Mouse (Mus musculus) Patski (cell line): ENCODE data around the gene Kif6. TPM values are rescaled to one million over a fixed set of nuclear protein-coding genes. Genes with fewer than 3 reads are reported as not detected.
A peak's percentile ranks its signal among the peaks of the same experiment; 100 is the strongest.

ENCODE experiments used
- ATAC-seq: fragments of 100-300 bp; one replicate; pipeline ENCODE4 v1.8.0; 2021
- CTCF ChIA-PET: fragments of 350-600 bp; sonication (Branson Sonifier 250); formaldehyde crosslinking; loops from one replicate; lab custom pipeline; 2022; ENCODE audit warnings: inconsistent platforms; lab: Charles Lee
- POLR2A ChIA-PET: fragments of 350-600 bp; sonication (Branson Sonifier 250); formaldehyde crosslinking; loops from one replicate; lab custom pipeline; 2022; ENCODE audit warnings: antibody characterized with exemption, inconsistent platforms; lab: Charles Lee
- DNase-seq: peaks from one replicate; pipeline ENCODE4 v3.0.0-alpha.2; 2011; ENCODE audit warnings: low read depth, low spot score
- H3K27me3 ChIP-seq: fragments of 371-371 bp; one replicate; pipeline ENCODE4 v1.5.1; 2021
- CTCF ChIP-seq: fragments of 100-300 bp; IDR thresholded peaks from one replicate; pipeline ENCODE4 v1.5.1; 2021
- in situ Hi-C: fragments of 300-500 bp; cut with MboI; formaldehyde crosslinking; loops from 3 replicates; pipeline ENCODE4 v1.11.1; 2018; ENCODE audit warnings: low pct_unique_long_range_greater_than_20kb, mixed read lengths
- polyA plus RNA-seq: library from polyadenylated mRNA; unstranded; gene quantifications from one replicate; pipeline ENCODE4 v1.2.3, GENCODE M21; 2021

The Kif6 gene
- polyA plus RNA-seq, 1 experiment from 2014 or later = 3.2 TPM

DNA sequence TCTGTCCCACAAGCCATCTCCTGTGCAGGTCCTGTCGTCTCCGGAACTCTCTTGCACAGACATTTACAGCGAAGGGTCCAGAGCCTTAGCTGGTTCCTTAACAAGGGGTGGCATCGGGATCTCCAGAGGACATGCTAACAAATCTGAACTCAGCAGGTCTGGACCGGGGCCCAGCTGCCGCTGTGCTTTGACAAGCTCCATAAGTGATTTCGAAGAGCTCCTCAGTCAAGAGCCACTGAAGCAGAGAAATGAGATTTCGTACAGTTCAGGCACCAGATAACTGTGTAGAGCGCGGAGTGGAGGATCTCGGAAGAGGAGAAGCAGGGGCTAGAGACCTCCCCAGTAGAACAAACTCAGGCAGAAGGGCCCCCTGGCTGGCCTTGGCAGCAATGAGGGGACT lies 270.1 kb downstream of the Kif6 start:
- no peak for TF ChIP-seq CTCF
- ChIA-PET CTCF (interaction anchor here (1.0 kb wide), 1 partner anchor 14 kb away, joined by 3 read pairs; no protein-coding TSS in a partner anchor), POLR2A (no interaction called here)
- in situ Hi-C loops = loop anchor here (25.0 kb wide), 1 partner anchor 623 kb away; no protein-coding TSS in a partner anchor
- no peak for DNase-seq
- H3K27me3 ChIP-seq = no peaks in the 10 kb centered on the region
- no peak for ATAC-seq

DNA sequence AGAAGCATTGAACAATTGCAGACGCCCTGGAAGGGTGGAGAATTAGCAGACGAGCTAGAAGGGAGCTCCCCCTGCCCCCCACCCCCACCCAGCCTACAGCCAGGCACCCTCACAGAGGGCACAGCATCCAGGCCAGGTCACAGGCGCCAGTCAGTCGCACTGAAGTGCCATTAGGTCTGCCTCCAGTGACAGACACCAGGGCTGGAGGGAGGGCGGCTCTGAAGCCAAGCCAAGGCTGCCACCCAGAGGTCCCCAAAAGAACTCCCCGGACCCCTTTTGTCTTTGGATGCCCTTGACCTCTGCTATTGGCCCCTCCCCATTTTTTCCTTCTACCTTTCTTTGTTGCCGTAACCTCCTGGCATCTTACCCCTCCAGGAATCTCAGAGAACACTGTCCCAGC lies 274.7 kb downstream of the Kif6 start:
- no peak for DNase-seq

DNA sequence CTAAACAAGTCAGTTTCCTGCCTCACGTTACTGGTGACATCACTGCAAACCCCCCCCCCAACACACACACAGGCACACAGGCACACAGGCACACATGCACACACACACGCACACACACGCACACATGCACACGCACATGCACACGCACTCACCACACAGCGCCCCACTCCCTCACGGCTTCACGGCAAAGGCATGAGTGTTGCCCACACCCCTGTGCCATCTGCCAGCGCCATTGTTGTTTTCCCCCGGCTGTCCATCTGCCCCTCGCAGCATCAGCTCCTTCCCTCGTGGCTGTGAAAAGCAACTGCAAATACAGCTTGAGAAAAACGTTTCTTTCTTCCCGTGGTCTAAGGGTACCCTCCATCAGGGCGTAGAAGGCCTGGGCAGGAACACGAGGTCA lies 275.9 kb downstream of the Kif6 start:
- no peak for DNase-seq
- POLR2A ChIA-PET = no interaction called here
- CTCF ChIA-PET = interaction anchor here (1.2 kb wide), 1 partner anchor 8 kb away, joined by 4 read pairs; no protein-coding TSS in a partner anchor
- ATAC-seq = no peak
- no peak for TF ChIP-seq CTCF
- in situ Hi-C loops = loop anchor here (25.0 kb wide), 1 partner anchor 629 kb away; no protein-coding TSS in a partner anchor
- H3K27me3 ChIP-seq = no peaks in the 10 kb centered on the region

More for the DNA sequence above, 274.7 kb downstream of the Kif6 start:
- ChIA-PET POLR2A (no interaction called here), CTCF (interaction anchor here (0.7 kb wide), 1 partner anchor 366 kb away, joined by 3 read pairs; no protein-coding TSS in a partner anchor)
- TF ChIP-seq CTCF = no peak
- no peaks in the 10 kb centered on the region for H3K27me3 ChIP-seq
- ATAC-seq = no peak
- in situ Hi-C loops = loop anchor here (25.0 kb wide), 1 partner anchor 627 kb away; no protein-coding TSS in a partner anchor

DNA sequence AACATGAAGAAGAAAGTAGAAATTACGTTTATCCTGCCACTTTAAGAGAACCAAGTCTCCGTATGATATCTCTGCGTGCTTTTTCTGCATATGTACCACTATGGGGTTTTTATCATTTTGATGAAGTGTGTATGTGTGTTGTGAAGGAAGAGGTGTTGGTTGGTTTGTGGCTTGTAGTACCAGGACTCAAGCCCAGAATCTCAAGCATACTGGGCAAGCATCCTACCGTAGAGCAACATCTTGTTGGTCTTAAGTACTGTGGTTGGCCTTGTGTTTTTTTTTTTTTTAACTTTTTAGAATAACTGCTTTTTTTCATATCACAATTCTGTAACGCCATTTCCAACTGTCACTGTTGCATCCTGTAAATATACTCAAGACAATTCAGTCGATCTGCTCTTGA lies 277.5 kb downstream of the Kif6 start:
- ATAC-seq (no peak), DNase-seq (no peak)
- H3K27me3 ChIP-seq = no peaks in the 10 kb centered on the region
- TF ChIP-seq CTCF = no peak
- in situ Hi-C loops = loop anchor here (25.0 kb wide), 1 partner anchor 630 kb away; no protein-coding TSS in a partner anchor
- ChIA-PET CTCF (no interaction called here), POLR2A (no interaction called here)

DNA sequence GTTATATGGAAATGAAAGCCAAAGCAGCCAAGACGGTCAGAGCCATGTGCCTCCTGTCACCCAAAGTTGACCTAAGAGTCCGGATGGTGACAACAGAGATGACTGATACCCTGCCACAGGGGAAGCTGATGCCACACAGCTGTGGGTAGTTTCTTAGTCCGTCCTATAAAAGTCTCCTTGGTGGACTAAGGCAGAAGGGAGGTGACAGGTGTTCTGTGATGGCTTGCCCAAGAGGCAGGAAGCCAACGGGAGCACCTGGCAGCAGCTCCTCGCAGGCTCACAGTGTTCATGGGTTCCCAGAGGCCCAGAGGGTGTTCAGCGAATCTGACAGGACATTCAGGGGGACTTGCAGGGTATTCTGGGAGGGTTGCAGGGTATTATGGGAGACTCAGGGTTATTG lies 279.5 kb downstream of the Kif6 start:
- ChIA-PET CTCF (no interaction called here), POLR2A (no interaction called here)
- in situ Hi-C loops = loop anchor here (25.0 kb wide), 1 partner anchor 632 kb away; no protein-coding TSS in a partner anchor
- ATAC-seq (no peak), DNase-seq (no peak)
- no peaks in the 10 kb centered on the region for H3K27me3 ChIP-seq
- TF ChIP-seq CTCF = no peak

DNA sequence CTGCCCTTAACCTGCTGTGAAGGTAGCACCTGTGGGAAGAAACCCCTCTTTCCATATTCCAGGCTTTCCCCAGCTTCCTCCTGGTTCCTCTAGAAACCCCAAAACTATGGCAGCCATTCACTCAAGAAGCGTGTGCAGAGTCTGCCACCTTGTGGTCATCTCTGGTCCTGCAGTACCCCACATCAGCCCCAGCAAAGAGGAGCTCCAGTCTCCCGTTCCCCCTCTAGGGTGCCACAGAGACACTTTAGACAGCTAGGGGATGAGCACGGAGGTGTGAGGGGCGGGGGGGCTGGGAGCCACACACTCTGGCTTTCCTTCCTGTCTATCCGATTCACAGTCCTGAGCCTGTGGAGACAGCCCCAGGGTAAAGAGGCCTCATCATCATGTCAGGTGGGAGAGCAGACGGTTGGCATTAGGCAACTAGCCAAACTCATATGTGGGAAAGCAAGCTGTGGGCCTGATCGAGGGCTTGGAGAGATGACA lies 284.0 kb downstream of the Kif6 start:
- ChIA-PET POLR2A (interaction anchor here (0.6 kb wide), 1 partner anchor 633 kb away, joined by 4 read pairs; no protein-coding TSS in a partner anchor), CTCF (interaction anchor here (0.7 to 1.9 kb wide), 21 partner anchors 8 to 604 kb away, joined by 3 to 27 read pairs (median 3); no protein-coding TSS in a partner anchor)
- H3K27me3 ChIP-seq = no peaks in the 10 kb centered on the region
- DNase-seq (peak; percentile 12), ATAC-seq (peak; percentile 84)
- in situ Hi-C loops = loop anchor here (5.0 to 25.0 kb wide), 2 partner anchors 367 to 637 kb away; no protein-coding TSS in a partner anchor
- peak; percentile 88 for TF ChIP-seq CTCF

DNA sequence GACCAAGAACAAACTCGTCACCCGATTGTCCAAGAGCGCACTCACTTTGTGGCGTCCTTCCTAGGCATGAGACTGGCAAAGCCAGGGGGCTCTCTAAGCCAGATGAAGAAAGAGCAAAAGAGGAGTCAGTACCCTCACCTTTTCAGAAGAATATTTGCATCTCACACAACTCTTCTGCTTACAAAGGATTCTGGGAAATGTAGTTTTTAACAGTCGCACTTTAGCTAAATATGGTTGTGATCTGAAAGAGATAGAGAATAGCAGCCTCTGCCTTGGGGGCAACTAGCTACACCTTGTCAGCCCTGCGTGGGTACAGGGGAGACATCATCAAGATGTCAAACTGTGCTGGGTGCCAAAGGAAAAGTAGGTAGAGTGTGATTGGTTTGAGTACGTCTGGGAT lies 287.7 kb downstream of the Kif6 start:
- POLR2A ChIA-PET = no interaction called here
- H3K27me3 ChIP-seq = no peaks in the 10 kb centered on the region
- CTCF ChIA-PET = interaction anchor here (1.3 kb wide), 1 partner anchor 435 kb away, joined by 5 read pairs; no protein-coding TSS in a partner anchor
- in situ Hi-C loops = no loop called here
- ATAC-seq = no peak
- DNase-seq = no peak
- TF ChIP-seq CTCF = no peak

DNA sequence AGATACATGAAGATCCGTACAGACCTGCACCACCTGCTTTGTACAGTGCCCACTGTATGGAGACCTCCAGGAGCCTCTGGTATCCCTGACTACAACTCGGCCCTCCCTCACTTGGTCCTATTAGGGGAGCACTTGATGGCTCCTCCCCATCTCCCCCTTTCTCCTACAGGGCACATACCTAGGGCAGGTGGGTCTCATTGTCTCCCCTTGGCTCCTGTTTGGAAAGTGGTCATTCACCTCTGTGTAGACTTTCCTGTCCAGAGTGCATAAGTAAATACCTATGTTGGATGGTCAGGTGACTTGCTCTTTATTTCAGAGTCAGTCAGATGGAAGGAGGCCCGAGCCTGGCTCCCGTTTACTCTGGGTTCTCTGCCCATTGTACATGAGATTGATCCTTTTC lies 308.5 kb downstream of the Kif6 start:
- DNase-seq (no peak), ATAC-seq (no peak)
- H3K27me3 ChIP-seq = no peaks in the 10 kb centered on the region
- TF ChIP-seq CTCF = no peak
- in situ Hi-C loops = no loop called here
- ChIA-PET POLR2A (no interaction called here), CTCF (no interaction called here)

DNA sequence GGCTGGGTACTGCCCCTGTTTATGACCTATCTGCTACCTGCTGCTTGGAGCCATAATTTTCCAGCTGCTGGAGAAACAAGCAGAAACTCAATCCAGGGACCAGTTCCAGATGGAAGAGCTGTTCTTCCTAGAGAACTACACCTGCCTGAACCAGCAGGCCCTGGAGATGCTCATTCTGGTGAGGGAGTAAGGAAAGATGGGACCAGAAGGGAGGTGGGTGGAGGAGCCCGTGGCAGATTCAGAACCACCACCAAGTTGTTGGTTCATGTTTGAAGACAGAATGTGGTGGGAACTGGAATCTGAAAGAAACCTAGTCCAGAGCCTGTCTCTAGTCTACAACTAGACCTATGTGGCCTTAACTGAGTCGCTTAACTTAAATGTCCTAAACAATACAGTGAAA lies 312.7 kb downstream of the Kif6 start:
- peaks cover 17% of the 10 kb centered on the region for H3K27me3 ChIP-seq
- ChIA-PET POLR2A (no interaction called here), CTCF (no interaction called here)
- DNase-seq (no peak), ATAC-seq (no peak)
- TF ChIP-seq CTCF = no peak
- in situ Hi-C loops = no loop called here

DNA sequence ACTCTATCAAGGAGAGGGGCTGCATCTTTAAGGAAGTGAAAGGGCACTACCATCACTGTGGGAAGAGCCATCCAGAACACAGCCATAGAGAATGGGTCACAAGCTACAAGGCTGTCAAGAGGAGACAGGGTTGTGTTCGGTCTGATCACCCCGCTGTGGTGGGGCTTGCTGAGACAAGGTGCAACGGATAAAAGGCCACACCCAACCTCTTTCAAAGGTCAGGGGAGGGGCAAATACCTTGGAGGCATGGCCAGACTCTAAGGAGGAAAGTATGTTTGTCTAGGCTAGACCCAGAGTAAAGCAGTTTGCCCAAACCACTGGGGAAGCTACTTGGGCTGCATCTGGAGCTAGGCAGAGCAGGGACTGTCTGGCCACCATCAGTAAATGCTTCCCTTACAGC lies 318.9 kb downstream of the Kif6 start:
- TF ChIP-seq CTCF = no peak
- ChIA-PET POLR2A (no interaction called here), CTCF (no interaction called here)
- in situ Hi-C loops = loop anchor here (10.0 kb wide), 2 partner anchors 301 to 861 kb away; no protein-coding TSS in a partner anchor
- peaks cover 41% of the 10 kb centered on the region for H3K27me3 ChIP-seq
- ATAC-seq (no peak), DNase-seq (no peak)

DNA sequence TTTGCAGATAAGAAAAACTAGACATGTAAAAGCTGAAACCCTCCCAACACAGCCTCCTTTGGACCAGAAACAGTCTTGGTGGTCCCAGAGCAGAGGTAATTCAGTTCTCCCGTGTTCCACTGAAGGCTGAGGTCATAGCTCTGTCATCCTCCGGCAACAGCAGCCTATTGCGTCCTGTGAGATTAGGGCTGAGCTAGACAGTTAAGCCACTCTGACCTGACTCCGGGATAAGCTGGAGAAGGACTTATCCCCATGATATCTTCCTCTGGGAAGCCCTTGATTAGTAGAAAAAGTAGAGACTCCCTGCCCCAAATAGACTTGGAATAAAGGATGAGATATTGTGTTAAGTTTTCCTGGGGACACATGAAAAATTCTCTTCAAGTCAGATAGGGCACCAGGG lies 319.6 kb downstream of the Kif6 start:
- DNase-seq (no peak), ATAC-seq (no peak)
- peaks cover 41% of the 10 kb centered on the region for H3K27me3 ChIP-seq
- in situ Hi-C loops = loop anchor here (10.0 kb wide), 2 partner anchors 300 to 860 kb away; no protein-coding TSS in a partner anchor
- no peak for TF ChIP-seq CTCF
- CTCF ChIA-PET = interaction anchor here (1.2 kb wide), 1 partner anchor 18 kb away, joined by 3 read pairs; no protein-coding TSS in a partner anchor
- POLR2A ChIA-PET = no interaction called here
